Mouse (Mus musculus): Measurements from ENCODE around the gene Tamm41. TPM values are rescaled to one million over a fixed set of nuclear protein-coding genes. Genes with fewer than 3 reads are reported as not detected.

The Tamm41 gene
- polyA plus RNA-seq (2014; fragmentation: Illumina TruSeq; extraction: RNeasy Lipid Tissue Mini Kit (QIAGEN cat#74804); ENCODE audit: low read depth, low replicate concordance): 16.0 TPM

DNA sequence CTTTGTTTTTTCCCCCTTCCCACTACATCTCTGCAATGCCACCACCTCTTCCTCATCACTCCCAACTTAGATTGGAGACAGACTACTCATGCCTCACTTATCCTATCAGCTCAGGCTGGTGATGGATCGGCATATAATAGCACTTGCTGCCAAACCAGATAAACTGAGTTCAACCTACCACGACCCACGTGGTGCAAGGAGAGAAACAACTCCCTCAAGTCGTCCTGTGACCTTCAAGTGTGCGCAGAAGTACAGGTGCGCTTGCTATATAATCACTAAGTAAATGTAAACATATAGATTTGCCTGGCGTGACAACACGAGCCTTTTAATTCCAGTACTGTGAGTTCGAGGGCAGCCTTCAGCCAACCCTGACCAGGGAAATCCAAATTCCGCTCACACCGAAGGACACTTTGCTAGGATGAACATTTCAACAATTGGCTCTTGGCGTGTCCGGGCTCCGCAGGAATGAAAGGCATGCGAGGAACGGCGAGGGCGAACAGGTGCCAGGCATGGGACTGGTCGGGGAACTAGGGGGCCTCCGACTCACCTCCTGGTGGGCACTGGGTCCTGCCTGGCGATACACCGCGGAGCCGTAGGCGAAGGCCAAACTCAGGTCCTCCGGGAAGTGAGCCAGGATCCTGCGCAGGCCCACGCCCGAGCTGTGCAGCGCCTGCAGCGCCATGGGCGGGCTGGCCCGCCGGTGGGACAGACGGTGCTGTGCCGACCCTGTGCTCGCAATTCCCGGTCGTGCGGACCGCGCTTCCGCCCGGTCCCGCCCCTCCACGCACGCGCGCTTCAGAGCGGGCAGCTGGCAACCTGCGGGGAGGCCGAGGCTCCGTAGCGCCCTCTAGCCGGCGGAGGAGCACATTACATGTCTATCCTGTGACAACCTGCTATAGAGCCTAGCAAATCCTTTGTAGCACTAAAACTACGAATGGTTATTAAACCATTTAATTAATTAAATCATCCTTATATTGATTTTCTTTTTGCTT lies at the start of gene Tamm41:
TSS of gene Tamm41 (minus strand) at position 774 of the 992 bp plus-strand sequence.

DNA sequence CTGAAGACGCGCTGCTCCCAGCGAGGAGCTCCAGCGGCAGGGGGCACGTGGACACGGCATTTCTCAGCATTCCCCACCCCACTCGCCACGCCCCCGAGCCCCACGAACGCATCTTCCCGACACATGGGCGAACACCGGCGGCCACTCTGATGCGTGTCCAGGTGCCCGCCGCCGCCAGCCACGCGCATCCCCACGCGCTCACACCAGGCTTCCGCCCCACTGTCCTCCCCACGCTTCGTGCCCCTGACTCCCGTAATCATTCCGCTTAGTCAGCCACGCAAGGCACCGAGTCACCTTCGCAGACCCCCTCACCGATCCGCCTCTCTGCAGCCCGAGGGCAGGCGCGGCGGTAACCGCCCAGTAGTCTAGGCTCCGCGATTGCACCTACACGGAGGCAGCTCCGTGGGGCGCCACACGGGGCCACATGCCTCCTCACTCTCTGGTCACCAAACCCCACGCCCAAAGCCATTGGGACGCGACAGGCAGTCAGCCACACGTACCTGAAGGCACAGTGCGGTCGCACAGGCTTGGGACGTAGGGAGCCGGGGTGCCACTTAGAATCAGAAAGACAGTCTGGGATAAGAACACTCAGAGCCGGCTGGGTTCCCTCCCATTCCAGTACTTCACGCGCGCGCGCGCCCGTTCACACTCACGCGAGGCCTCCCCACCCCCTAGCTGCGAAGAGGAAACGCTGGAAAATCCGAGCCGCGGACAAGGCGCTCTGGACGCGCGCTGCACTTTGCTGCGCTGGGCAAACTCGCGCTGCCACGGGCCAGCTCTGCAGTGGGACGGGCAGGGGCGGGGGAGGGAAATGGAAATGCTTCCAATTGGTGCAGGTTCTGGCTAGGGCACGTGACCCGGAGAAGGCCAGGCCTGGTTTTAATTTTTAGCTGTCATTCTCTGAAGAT lies 68.2 kb downstream of the Tamm41 start, which contains the start of gene Vgll4:
TSS of gene Vgll4 (minus strand) at position 782 of the 908 bp plus-strand sequence.

Other genes with a start within 250 kb of the Tamm41 start
- gene Vgll4, start 67.9 kb downstream of the Tamm41 start, polyA plus RNA-seq (2014; fragmentation: Illumina TruSeq; extraction: RNeasy Lipid Tissue Mini Kit (QIAGEN cat#74804); ENCODE audit: low read depth, low replicate concordance): 60.8 TPM
- 15.7 TPM for gene Syn2, start 97.0 kb upstream of the Tamm41 start, polyA plus RNA-seq (2014; fragmentation: Illumina TruSeq; extraction: RNeasy Lipid Tissue Mini Kit (QIAGEN cat#74804); ENCODE audit: low read depth, low replicate concordance)
- not detected for gene Gm17482, start 189.5 kb upstream of the Tamm41 start, polyA plus RNA-seq (2014; fragmentation: Illumina TruSeq; extraction: RNeasy Lipid Tissue Mini Kit (QIAGEN cat#74804); ENCODE audit: low read depth, low replicate concordance)
- 85.8 TPM for gene Timp4, start 214.3 kb upstream of the Tamm41 start, polyA plus RNA-seq (2014; fragmentation: Illumina TruSeq; extraction: RNeasy Lipid Tissue Mini Kit (QIAGEN cat#74804); ENCODE audit: low read depth, low replicate concordance)

Data from adipose tissue, adult 10 weeks (tissue).